Mouse (Mus musculus) embryonic fibroblast, embryonic 13.5 days (primary cell): ENCODE measurements around the gene Spop. TPM values are rescaled to one million over a fixed set of nuclear protein-coding genes. Genes with fewer than 3 reads are reported as not detected.

Experiments
- H3K27ac ChIP-seq: 2 replicates; pipeline ENCODE4 v1.5.1; 2012; ENCODE audit warnings: low read length, control low read depth, inconsistent platforms; ENCODE audit not compliant: insufficient read depth
- H3K4me1 ChIP-seq: 2 replicates; pipeline ENCODE4 v1.6.1; 2011; ENCODE audit warnings: low read length; ENCODE audit not compliant: control insufficient read depth, insufficient read depth
- H3K4me3 ChIP-seq: 2 replicates; pipeline ENCODE4 v1.5.1; 2011; ENCODE audit warnings: mild to moderate bottlenecking, control low read depth, low read length; ENCODE audit not compliant: insufficient read depth
- CTCF ChIP-seq: IDR thresholded peaks from 2 replicates; pipeline ENCODE4 v1.5.1; 2011; ENCODE audit warnings: mild to moderate bottlenecking, control low read depth, low read length, moderate library complexity, borderline replicate concordance; ENCODE audit not compliant: insufficient read depth
- POLR2A ChIP-seq: IDR thresholded peaks from 2 replicates; pipeline ENCODE4 v1.6.1; 2011; ENCODE audit warnings: low read depth, mild to moderate bottlenecking, control low read depth, low read length, moderate library complexity
- polyA plus RNA-seq: library from polyadenylated mRNA; stranded (reverse); fragments of >200 nt; gene quantifications from 2 replicates; pipeline ENCODE4 v1.2.4, GENCODE M21; 2011; ENCODE audit warnings: low read depth; ENCODE audit not compliant: missing spikeins, insufficient read length

Gene Spop
- polyA plus RNA-seq, 1 experiment, result 122 TPM

DNA sequence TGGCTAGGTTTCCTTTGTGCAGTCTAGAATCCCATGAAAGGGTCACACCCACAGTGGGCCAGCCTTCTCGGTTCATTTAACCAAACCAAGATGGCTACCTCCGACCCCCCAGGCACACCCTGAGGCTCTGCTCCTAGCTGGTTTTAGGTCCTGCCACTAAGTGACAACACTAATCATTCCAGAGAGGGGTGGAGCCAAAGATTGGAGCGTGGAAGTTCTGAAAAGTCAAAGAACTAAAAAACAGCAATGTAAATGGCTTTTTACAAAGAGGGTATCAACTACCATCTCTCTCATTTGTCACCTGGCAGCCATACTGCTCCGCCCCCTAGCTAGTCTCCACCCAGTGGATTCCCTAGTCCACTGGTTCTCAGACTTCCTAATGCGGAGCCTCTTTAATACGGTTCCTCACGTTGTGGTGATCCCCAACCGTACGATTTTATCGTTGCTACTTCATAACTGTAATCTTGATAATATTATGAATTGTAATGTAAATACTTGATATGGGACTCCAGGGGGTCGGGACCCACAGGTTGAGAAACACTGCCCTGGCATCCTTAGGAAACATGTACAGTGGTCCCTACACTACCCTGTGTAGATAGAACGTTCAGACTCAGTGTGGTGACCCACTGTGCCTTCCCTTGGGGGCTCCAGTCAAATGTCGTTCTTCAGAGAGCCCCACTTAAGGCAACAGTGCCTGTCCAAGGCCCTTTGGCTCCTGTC is 118.6 kb downstream of the Spop start:
- Histone ChIP-seq H3K27ac (no peak overlapping the region), H3K4me3 (no peak overlapping the region), H3K4me1 (no peaks in the 10 kb centered on the region)
- TF ChIP-seq POLR2A, result no peak
- TF ChIP-seq CTCF, result no peak

GRCm38 (mm10) chr11:95533484-95534160 is 119.7 kb downstream of the Spop start:
- Histone ChIP-seq H3K4me3 (no peak overlapping the region), H3K27ac (no peak overlapping the region), H3K4me1 (no peaks in the 10 kb centered on the region)
- peak; percentile 98 for TF ChIP-seq CTCF
- TF ChIP-seq POLR2A, result no peak

- no peak overlapping the region for H3K27ac ChIP-seq
- H3K4me1 ChIP-seq, result no peaks in the 10 kb centered on the region
- TF ChIP-seq POLR2A (no peak), CTCF (no peak)
- no peak overlapping the region for H3K4me3 ChIP-seq
Observed at GRCm38 (mm10) chr11:95538378-95539104, 124.7 kb downstream of the Spop start.

GRCm38 (mm10) chr11:95540637-95541385 is 126.9 kb downstream of the Spop start:
- no peak overlapping the region for H3K27ac ChIP-seq
- no peak overlapping the region for H3K4me3 ChIP-seq
- H3K4me1 ChIP-seq, result no peaks in the 10 kb centered on the region
- no peak for TF ChIP-seq CTCF
- TF ChIP-seq POLR2A, result no peak

Other genes with a start within 250 kb of the Spop start
- not detected in 2 replicates for gene Tac4, start 152.6 kb upstream of the Spop start, polyA plus RNA-seq
- gene Kat7, start 103.8 kb upstream of the Spop start, polyA plus RNA-seq, result 56.1 and 58.4 TPM in 2 replicates
- 7.0 and 8.4 TPM in 2 replicates for gene Fam117a, start 77.1 kb upstream of the Spop start, polyA plus RNA-seq
- gene Slc35b1, start 29.4 kb upstream of the Spop start, polyA plus RNA-seq, result 90.7 and 97.2 TPM in 2 replicates
- 1.1 and 1.6 TPM in 2 replicates for gene Nxph3, start 100.5 kb downstream of the Spop start, polyA plus RNA-seq
- gene Ngfr, start 173.7 kb downstream of the Spop start, polyA plus RNA-seq, result 0.18 and 3.2 TPM in 2 replicates